Mouse (Mus musculus): ENCODE data around the gene Palm2. TPM values are rescaled to one million over a fixed set of nuclear protein-coding genes. Genes with fewer than 3 reads are reported as not detected.

Palm2 gene
- total and polyA plus RNA-seq, 3 experiments: not detected

GRCm38 (mm10) chr4:57568268-57569068, 134.4 kb downstream of the Palm2 start:
- Histone ChIP-seq H3K79me2 (ENCODE audit: control insufficient read depth, insufficient read depth, low read length, poor library complexity) (no peaks in the 10 kb centered on the region), H3K27ac (ENCODE audit: control insufficient read depth, low read depth, low read length) (no peak overlapping the region), H3K9ac (ENCODE audit: control insufficient read depth, low read depth, low read length, poor library complexity, severe bottlenecking) (no peak overlapping the region), H3K4me3 (ENCODE audit: control insufficient read depth in 1 of 2, insufficient read depth in 1 of 2, low read depth in 2 of 2, low read length in 2 of 2) (no peak overlapping the region), H3K4me1 (ENCODE audit: control insufficient read depth in 1 of 2, insufficient read depth in 2 of 2, low read length in 2 of 2) (no peaks in the 10 kb centered on the region), H3K36me3 (ENCODE audit: control insufficient read depth in 1 of 2, insufficient read depth in 2 of 2, low read length in 2 of 2) (no peaks in the 10 kb centered on the region), H3K27me3 (ENCODE audit: control insufficient read depth in 1 of 2, insufficient read depth in 2 of 2, low read length in 2 of 2) (no peaks in the 10 kb centered on the region), H3K9me3 (replicated peaks; ENCODE audit: insufficient read depth, low read length) (no peaks in the 10 kb centered on the region)
- TF ChIP-seq MYC (IDR thresholded peaks at IDR 0.05; ENCODE audit: low read depth, low read length) (no peak), UBTF (IDR thresholded peaks at IDR 0.05; ENCODE audit: borderline replicate concordance, insufficient read depth, low read depth, low read length) (no peak), MAZ (IDR thresholded peaks at IDR 0.05; ENCODE audit: low read depth, low read length) (no peak), MYB (IDR thresholded peaks at IDR 0.05; ENCODE audit: low read depth, low read length) (no peak)
- DNase-seq (ENCODE audit: low read depth, low spot score): no peak

GRCm38 (mm10) chr4:57569069-57569355, 135.0 kb downstream of the Palm2 start:
- no peak for DNase-seq (ENCODE audit: low read depth, low spot score)
- TF ChIP-seq MYC (IDR thresholded peaks at IDR 0.05; ENCODE audit: low read depth, low read length): no peak
- TF ChIP-seq SMC3 (IDR thresholded peaks at IDR 0.05; ENCODE audit: low read depth, low read length): no peak
- no peak for TF ChIP-seq E2F4 (IDR thresholded peaks at IDR 0.05; ENCODE audit: borderline replicate concordance, low read depth, low read length)
- no peak for TF ChIP-seq ELF1 (IDR thresholded peaks at IDR 0.05; ENCODE audit: low read depth, low read length)
- TF ChIP-seq ZNF384 (IDR thresholded peaks at IDR 0.05; ENCODE audit: low read depth, low read length): no peak
- no peak for TF ChIP-seq JUND (IDR thresholded peaks at IDR 0.05; ENCODE audit: low read depth, low read length)
- Histone ChIP-seq H3K36me3 (ENCODE audit: control insufficient read depth in 1 of 2, insufficient read depth in 2 of 2, low read length in 2 of 2) (no peaks in the 10 kb centered on the region), H3K27me3 (ENCODE audit: control insufficient read depth in 1 of 2, insufficient read depth in 2 of 2, low read length in 2 of 2) (no peaks in the 10 kb centered on the region), H3K9ac (ENCODE audit: control insufficient read depth, low read depth, low read length, poor library complexity, severe bottlenecking) (no peak overlapping the region), H3K79me2 (ENCODE audit: control insufficient read depth, insufficient read depth, low read length, poor library complexity) (no peaks in the 10 kb centered on the region), H3K27ac (ENCODE audit: control insufficient read depth, low read depth, low read length) (no peak overlapping the region), H3K9me3 (replicated peaks; ENCODE audit: insufficient read depth, low read length) (no peaks in the 10 kb centered on the region), H3K4me1 (ENCODE audit: control insufficient read depth in 1 of 2, insufficient read depth in 2 of 2, low read length in 2 of 2) (no peaks in the 10 kb centered on the region), H3K4me3 (ENCODE audit: control insufficient read depth in 1 of 2, insufficient read depth in 1 of 2, low read depth in 2 of 2, low read length in 2 of 2) (no peak overlapping the region)

GRCm38 (mm10) chr4:57569711-57570110, 135.7 kb downstream of the Palm2 start:
- H3K4me1 ChIP-seq (ENCODE audit: control insufficient read depth in 1 of 2, insufficient read depth in 2 of 2, low read length in 2 of 2): no peaks in the 10 kb centered on the region
- H3K27ac ChIP-seq (ENCODE audit: control insufficient read depth, low read depth, low read length): no peak overlapping the region
- H3K9me3 ChIP-seq (replicated peaks; ENCODE audit: insufficient read depth, low read length): no peaks in the 10 kb centered on the region
- no peak overlapping the region for H3K4me3 ChIP-seq (ENCODE audit: control insufficient read depth in 1 of 2, insufficient read depth in 1 of 2, low read depth in 2 of 2, low read length in 2 of 2)
- DNase-seq (ENCODE audit: low read depth, low spot score): no peak
- no peaks in the 10 kb centered on the region for H3K36me3 ChIP-seq (ENCODE audit: control insufficient read depth in 1 of 2, insufficient read depth in 2 of 2, low read length in 2 of 2)
- H3K27me3 ChIP-seq (ENCODE audit: control insufficient read depth in 1 of 2, insufficient read depth in 2 of 2, low read length in 2 of 2): no peaks in the 10 kb centered on the region
- H3K9ac ChIP-seq (ENCODE audit: control insufficient read depth, low read depth, low read length, poor library complexity, severe bottlenecking): no peak overlapping the region
- H3K79me2 ChIP-seq (ENCODE audit: control insufficient read depth, insufficient read depth, low read length, poor library complexity): no peaks in the 10 kb centered on the region
- TF ChIP-seq ELF1 (IDR thresholded peaks at IDR 0.05; ENCODE audit: low read depth, low read length) (no peak), MEF2A (IDR thresholded peaks at IDR 0.05; ENCODE audit: extremely low read depth, insufficient replicate concordance, low read depth, low read length, poor library complexity, severe bottlenecking) (no peak), HCFC1 (IDR thresholded peaks at IDR 0.05; ENCODE audit: low read depth, low read length) (no peak), MYB (IDR thresholded peaks at IDR 0.05; ENCODE audit: low read depth, low read length) (no peak), MAX (IDR thresholded peaks at IDR 0.05; ENCODE audit: low read length) (no peak), ZMIZ1 (IDR thresholded peaks at IDR 0.05; ENCODE audit: low read depth, low read length) (no peak), USF1 (IDR thresholded peaks at IDR 0.05; ENCODE audit: low read depth, low read length) (no peak), EP300 (IDR thresholded peaks at IDR 0.05; ENCODE audit: low read depth in 1 of 2, low read length in 2 of 2) (no peak)

Measured in MEL (cell line).